Mouse (Mus musculus): Measurements from ENCODE around the gene Olfr1513.
"Not testable (repeated sequence)": the region's sequence is repeated elsewhere in the genome, so short reads cannot be mapped to it uniquely, and the experiment has no call there.

Gene Olfr1513

GRCm38 (mm10) chr14:52356308-52356707 lies at the start of gene Olfr1513:
Gene Olfr1513, minus strand, starts transcription at chr14:52356408.
- no peak for DNase-seq (ENCODE audit: low spot score in 2 of 2)

DNA sequence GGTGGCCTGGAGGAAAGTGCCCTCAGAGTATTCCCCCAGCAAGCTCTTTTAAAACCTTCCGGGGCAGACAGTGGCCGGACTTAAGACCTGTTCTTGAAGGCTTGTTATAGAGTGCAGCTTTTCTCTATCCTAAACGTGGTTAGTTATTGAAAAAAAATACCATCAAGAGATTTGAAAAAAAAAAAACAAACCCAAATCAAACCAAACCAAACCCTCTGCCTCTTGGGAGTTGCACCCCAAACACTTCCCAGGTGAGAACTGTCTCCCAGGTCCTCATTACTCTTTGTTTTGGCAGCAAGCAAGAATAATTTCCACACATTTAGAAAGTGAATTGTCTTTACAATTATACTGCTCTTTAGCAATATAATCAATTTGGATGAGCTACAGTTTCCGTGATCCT lies 41.1 kb upstream of the Olfr1513 start, which contains the start of gene Olfr1511:
Olfr1511 (minus strand) TSS at position 101 of the 400 bp plus-strand sequence.
- DNase-seq (ENCODE audit: low spot score in 2 of 2): no peak

DNA sequence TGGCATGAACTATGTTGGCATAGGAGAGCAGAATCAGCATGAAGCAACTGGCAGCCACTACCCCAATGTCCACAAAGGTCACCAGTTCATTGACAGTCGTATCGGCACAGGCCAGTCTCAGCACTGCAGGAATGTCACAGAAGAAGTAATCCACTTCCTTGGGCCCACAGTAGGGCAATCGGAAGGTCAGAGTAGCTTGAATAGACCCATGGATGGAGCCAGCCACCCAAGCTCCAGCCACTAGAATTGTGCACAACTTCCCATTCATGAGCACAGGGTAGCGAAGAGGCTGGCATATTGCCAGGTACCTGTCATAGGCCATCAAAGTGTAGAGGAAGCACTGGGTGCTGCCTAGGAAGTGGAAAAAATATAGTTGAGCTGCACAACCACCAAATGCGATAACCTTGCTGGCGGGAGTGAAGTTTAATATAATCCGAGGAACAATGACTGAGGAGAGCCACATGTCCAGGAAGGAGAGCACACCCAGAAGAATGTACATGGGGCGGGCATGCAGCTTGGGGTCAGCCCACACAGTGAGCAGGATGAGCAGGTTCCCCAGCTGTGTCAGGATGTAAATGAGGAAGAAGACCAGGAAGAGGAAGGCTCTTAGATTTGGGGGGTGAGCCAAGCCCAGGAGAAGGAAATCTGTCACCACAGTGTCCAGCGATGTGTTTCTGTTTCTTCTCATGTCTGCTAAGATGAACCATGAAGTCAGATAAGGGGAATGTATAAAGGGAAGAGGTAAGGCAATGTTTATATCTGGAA lies 34.1 kb upstream of the Olfr1513 start:
- not testable (repeated sequence) for DNase-seq (ENCODE audit: low spot score in 2 of 2)

DNA sequence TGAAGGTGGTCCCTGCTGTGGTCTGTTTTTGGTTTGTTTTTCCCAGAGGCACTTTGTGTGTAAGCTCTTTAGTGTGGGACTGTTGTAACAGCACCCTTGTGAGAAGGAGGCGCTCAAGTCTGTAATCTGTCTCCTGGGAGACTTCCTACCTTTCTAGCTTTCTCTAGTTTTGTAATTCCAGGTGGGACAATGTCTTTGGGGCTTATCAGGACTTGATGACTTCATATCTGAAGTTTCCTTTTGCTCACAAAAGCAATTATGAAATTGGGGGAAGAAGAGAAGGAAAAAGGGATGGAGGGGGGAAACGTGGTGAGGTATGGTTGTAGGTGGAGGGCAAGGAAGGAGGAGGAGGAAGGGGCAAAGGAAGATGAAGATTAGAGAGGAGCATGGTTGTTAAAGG lies 22.9 kb upstream of the Olfr1513 start, which contains the start of gene Olfr1512:
Olfr1512 (minus strand) TSS at position 101 of the 400 bp plus-strand sequence.
- DNase-seq (ENCODE audit: low spot score in 2 of 2): no peak

- no peak for DNase-seq (ENCODE audit: low spot score in 2 of 2)
Observed at GRCm38 (mm10) chr14:52368741-52369140, 12.5 kb upstream of the Olfr1513 start.

GRCm38 (mm10) chr14:52339512-52339852 lies 16.7 kb downstream of the Olfr1513 start:
- no peak for DNase-seq (ENCODE audit: low spot score in 2 of 2)

DNA sequence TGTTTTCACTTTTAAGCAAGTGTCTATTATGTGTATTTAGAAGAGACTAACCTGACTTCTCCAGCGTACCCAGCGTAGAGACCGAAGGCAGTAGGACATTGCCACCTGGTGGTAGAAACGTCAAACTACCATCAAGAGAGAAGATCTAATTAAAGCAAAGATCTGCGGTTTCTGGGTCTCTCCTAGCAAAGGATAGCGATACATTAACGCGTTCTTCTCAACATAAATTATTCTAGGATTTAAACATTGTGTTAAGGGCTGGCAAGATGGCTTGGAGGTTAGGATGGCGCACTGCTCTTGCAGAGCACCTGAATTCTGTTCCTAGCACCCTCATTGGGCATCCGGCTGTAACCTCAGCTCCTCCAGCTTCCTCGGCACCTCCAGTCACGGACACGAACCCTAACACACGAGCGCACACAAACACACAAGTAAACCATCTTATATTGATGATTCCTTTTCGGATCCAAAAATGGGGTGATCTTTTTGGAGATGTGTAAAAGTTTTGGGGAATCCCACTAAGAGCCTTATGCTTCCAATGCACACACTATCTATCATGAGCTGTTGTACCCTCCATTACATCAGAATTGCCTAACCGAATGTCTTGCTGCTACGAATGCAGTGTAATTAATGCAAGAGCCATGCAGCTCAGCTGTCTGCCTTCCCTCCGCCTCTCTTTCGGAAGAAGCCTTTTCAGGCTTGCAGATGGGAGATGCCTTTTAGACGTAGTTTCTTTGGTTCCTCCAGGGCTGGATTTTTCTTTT lies 17.3 kb downstream of the Olfr1513 start:
- DNase-seq (ENCODE audit: low spot score in 2 of 2): peak; percentile 20 to 61

DNA sequence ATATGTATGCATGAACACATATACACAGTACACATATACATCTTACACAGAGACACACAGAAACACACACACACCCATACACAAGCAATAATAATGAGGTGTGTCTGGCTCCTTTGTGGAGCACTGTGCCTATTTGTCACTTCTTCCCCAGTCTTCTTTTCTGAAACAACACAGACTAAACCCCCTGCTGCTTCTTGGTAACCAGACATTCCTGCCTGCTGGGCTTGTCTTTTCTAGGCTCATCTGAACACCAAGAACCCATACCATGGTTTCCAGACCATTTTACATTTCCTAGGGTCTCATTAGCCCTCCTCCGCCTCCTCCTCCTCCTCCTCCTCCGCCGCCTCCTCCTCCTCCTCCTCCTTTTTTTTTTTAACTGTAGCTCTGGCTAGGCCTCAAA lies 24.0 kb downstream of the Olfr1513 start:
- DNase-seq (ENCODE audit: low spot score in 2 of 2): no peak

DNA sequence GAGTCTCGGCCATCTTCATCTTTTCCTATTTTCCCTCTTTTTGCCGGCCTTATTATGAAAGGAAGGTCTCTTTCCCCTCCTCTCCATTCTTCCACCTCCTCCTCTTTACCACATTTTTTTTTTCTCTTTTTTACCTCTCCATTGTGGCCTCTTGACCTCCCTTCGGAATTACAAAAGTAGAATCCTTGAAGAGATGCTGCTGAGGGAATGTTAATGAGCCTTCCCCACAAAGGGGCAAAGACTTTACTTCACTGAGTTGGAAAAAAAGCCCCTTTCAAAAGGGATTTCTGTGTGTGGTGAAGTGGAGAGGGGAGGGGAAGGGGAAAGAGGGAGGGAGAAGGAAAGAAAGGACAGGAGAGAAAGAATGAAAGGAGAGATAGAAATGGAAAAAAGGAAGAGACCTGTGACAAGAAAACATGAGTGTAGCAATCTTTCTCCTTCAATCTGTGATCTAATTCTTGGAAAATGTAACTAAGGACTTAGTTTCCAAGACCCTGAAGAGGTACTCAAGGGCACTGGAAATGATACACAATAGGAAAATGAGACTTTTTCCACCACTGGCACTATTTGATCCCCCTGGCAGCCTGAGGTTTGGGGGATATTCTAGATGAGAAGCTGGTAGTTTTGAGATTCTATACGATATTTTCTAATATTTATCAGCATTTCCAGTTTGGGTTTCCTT lies 25.0 kb downstream of the Olfr1513 start:
- no peak for DNase-seq (ENCODE audit: low spot score in 2 of 2)

- no peak for DNase-seq (ENCODE audit: low spot score in 2 of 2)
Observed at GRCm38 (mm10) chr14:52327910-52328812, 28.0 kb downstream of the Olfr1513 start, which contains the start of gene Sall2. Gene Sall2, minus strand, starts transcription at chr14:52328762.

GRCm38 (mm10) chr14:52327375-52327901 lies 28.8 kb downstream of the Olfr1513 start:
- no peak for DNase-seq (ENCODE audit: low spot score in 2 of 2)

- no peak for DNase-seq (ENCODE audit: low spot score in 2 of 2)
Observed at GRCm38 (mm10) chr14:52325890-52326289, 30.3 kb downstream of the Olfr1513 start.

- no peak for DNase-seq (ENCODE audit: low spot score in 2 of 2)
Observed at GRCm38 (mm10) chr14:52319361-52319760, 36.8 kb downstream of the Olfr1513 start.

- DNase-seq (ENCODE audit: low spot score in 2 of 2): no peak
Observed at GRCm38 (mm10) chr14:52316441-52317225, 39.6 kb downstream of the Olfr1513 start.

GRCm38 (mm10) chr14:52315792-52316440 lies 40.3 kb downstream of the Olfr1513 start:
- DNase-seq (ENCODE audit: low spot score in 2 of 2): peak; percentile 59 to 61

- DNase-seq (ENCODE audit: low spot score in 2 of 2): no peak
Observed at GRCm38 (mm10) chr14:52315283-52315780, 40.9 kb downstream of the Olfr1513 start.

DNA sequence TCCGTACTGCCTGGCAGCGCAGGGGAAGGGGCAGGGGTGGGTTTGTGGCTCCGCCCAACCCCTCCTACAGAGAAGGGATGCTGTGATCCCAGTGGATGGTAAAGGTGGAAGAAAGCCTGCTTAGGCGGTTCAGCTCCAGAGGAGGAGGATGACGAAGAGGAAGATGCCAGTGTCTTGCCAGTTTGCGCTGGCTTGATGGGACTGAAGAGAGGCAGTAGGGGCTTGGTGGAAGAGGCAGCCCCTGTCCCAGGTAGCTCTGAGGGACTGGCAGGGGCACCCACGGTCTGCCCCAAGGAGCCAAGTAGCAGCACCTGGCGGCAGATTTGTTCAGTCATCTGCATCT lies 41.4 kb downstream of the Olfr1513 start:
- no peak for DNase-seq (ENCODE audit: low spot score in 2 of 2)

DNA sequence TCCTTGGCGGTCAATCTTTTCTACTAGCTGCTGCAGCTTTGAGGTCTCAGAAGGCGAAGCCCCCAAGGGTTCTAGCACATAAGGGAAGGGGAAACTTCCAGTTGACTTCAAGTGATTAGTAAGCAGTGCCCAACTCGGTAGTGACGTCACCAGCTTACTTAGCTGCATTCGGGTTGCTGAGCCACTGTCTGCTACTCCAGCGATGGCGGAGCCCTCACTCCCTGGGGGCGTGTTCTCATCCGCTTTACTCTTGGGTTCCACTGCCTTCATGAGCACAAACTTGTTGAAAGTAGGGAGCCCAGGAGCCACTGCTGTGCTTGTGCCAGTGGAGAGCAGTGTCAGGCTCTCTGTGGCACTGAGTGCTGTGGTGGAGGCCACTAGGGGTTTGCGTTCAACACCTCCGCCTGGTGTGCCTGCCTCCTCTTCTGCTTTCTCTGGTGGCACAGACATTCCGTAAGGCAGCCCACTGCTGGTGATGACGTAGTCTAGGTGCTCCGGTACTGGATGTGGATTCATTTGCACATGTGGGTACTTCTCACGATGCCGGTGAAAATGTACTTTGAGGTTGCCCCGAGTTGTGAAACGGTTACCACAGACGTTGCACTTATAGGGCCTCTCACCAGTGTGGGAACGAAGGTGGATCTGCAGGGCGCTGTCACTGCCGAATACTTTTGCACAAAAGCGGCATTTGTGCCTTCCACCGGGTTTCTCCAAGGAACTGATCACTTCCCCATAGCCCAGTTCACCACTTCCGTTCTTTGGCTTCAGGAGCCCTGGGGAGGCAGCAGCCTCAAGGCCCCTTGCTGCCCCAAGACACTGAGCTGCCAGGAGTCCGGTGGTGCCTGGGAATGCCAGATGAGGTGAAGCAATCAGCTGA lies 42.0 kb downstream of the Olfr1513 start:
- DNase-seq (ENCODE audit: low spot score in 2 of 2): no peak

DNA sequence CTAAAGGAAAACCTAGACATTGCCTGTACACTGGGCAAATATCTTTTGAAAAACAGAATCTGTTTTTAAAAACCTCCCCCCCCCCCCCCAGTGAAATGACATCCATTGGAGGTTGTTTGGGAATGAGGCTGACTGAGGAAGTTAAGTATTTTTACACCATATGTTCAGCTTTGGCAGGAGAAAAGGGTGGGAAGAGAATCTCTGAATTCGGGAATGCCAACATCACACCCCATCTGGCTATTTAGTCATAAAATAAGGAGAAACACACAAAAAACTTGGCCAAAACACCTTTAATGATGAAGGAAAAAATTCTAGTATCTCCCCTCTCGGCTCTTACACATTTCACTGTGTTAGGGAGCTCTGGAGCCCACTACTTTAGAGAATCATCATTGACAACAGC lies 45.3 kb downstream of the Olfr1513 start:
- DNase-seq (ENCODE audit: low spot score in 2 of 2): no peak

Measured in right cerebral cortex, postnatal 36 days (tissue).